ENCODE assay signal across 8 mouse cellular contexts in the genomic region with DNA sequence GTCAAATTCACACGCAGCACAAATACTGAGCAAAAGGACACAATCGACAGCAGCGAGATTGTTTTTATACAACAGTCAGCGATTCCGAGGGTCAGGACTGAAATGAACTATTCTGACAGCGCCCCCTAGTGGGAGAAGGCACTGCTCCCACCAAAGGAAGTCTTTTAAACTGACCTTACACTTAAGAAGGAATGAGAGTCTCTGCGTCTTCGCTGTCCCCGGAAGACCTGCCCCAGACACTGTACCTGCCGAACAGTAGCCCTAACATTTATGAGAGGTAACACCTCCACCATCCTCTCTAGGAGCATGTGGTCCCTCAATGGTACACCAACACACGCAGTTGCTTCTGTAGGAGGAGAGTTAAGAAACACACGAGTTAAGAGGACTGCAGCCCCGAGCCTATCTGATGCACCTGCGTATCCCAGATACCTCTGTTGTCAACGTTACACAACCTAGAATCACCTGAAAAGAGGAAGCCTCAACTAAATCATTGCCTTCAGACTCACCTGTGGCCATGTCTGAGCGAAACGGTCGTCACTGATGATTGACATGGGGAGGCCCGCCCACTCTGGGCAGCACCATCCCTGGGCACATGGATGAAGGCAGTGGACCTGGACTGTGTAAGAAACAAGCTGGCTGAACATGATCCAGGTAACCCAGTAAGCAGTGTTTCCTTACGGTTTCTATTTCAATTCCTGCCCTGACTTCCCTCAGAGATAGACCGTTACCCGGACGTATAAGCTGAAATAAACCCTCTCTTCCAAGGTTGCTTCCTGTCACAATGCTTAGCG.
DNase-seq lines count a peak whose midpoint lies in the region; ATAC-seq lines count a peak whose summit lies in the region.

No protein-coding gene starts in this region.

- no peaks in the 10 kb centered on the region for H3K9me3 ChIP-seq in heart, embryonic 10.5 days
- H3K9me3 ChIP-seq in kidney, embryonic 16.5 days (ENCODE audit: low read length) = no peaks in the 10 kb centered on the region
- H3K9me3 ChIP-seq in stomach, embryonic 15.5 days = no peaks in the 10 kb centered on the region

- peak; percentile 50 for ATAC-seq in kidney, embryonic 16.5 days (ENCODE audit: low FRiP score, low TSS enrichment)
- peak; percentile 24; the same call in 1 of the 2 replicates for ATAC-seq in stomach, embryonic 15.5 days (ENCODE audit: insufficient read depth, low FRiP score, low read depth)

- no peaks in the 10 kb centered on the region for H3K27me3 ChIP-seq in heart, embryonic 10.5 days (ENCODE audit: insufficient read depth, poor library complexity, severe bottlenecking)
- H3K27me3 ChIP-seq in kidney, embryonic 16.5 days (ENCODE audit: insufficient read depth, low read length) = no peaks in the 10 kb centered on the region
- H3K27me3 ChIP-seq in stomach, embryonic 15.5 days (replicated peaks) = no peaks in the 10 kb centered on the region

- H3K4me3 ChIP-seq in heart, embryonic 10.5 days = no peak overlapping the region
- no peak overlapping the region for H3K4me3 ChIP-seq in kidney, embryonic 16.5 days (ENCODE audit: low read length)
- no peak overlapping the region for H3K4me3 ChIP-seq in stomach, embryonic 15.5 days (replicated peaks)

- no peak overlapping the region for H3K27ac ChIP-seq in heart, embryonic 10.5 days
- no peak overlapping the region for H3K27ac ChIP-seq in kidney, embryonic 16.5 days (ENCODE audit: low read length)
- no peak overlapping the region for H3K27ac ChIP-seq in stomach, embryonic 15.5 days

- WGBS in heart, embryonic 10.5 days = 54% methylated on average over 24 of the region's 24 CpGs
- 56% methylated on average over 24 of the region's 24 CpGs for WGBS in kidney, embryonic 16.5 days
- WGBS in stomach, embryonic 15.5 days = 52% methylated on average over 24 of the region's 24 CpGs

- H3K9ac ChIP-seq in kidney, embryonic 16.5 days (replicated peaks; ENCODE audit: low read length) = no peak overlapping the region
- no peak overlapping the region for H3K9ac ChIP-seq in stomach, embryonic 15.5 days

- peaks cover 18% of the 10 kb centered on the region for H3K4me1 ChIP-seq in heart, embryonic 10.5 days
- peaks cover 7% of the 10 kb centered on the region; the same call in 1 of the 2 replicates for H3K4me1 ChIP-seq in kidney, embryonic 16.5 days (ENCODE audit: insufficient read depth, low read length)
- no peaks in the 10 kb centered on the region for H3K4me1 ChIP-seq in stomach, embryonic 15.5 days

- DNase-seq in heart, adult 8-10 months (ENCODE audit: low spot score) = peak; percentile 71
- no peak for DNase-seq in heart, embryonic 10.5 days (ENCODE audit: low spot score)
- DNase-seq in embryo, embryonic 10 days (ENCODE audit: low spot score) = peak; percentile 91
- peak; percentile 41 for DNase-seq in gastrocnemius, postnatal 25 days
- peak; percentile 75 for DNase-seq in liver
- DNase-seq in naive thymus-derived CD4-positive, alpha-beta T cell, adult 2 months (ENCODE audit: low read depth) = peak; percentile 75

- no peak overlapping the region for H3K4me2 ChIP-seq in kidney, embryonic 16.5 days (replicated peaks; ENCODE audit: low read depth, low read length)
- no peak overlapping the region for H3K4me2 ChIP-seq in stomach, embryonic 15.5 days

- peaks cover 36% of the 10 kb centered on the region for H3K36me3 ChIP-seq in heart, embryonic 10.5 days
- H3K36me3 ChIP-seq in kidney, embryonic 16.5 days (ENCODE audit: insufficient read depth, low read length) = 0 out of 2 replicates have a peak, but pooled peaks cover 4% of the 10 kb centered on the region
- no peaks in the 10 kb centered on the region; the same call in 1 of the 2 replicates for H3K36me3 ChIP-seq in stomach, embryonic 15.5 days
